Mouse (Mus musculus) midbrain, embryonic 11.5 days (tissue): ENCODE measurements around the gene Gas2. TPM values are rescaled to one million over a fixed set of nuclear protein-coding genes. Genes with fewer than 3 reads are reported as not detected.
A peak's percentile ranks its signal among the peaks of the same experiment; 100 is the strongest.

Experiments
- ATAC-seq: fragments of 200-750 bp; cut with Nextera tagmentation; 2 replicates; pipeline ENCODE4 v1.8.0; 2017; ENCODE audit warnings: moderate TSS enrichment, moderate library complexity; ENCODE audit not compliant: low FRiP score
- DNase-seq: peaks from one replicate; pipeline ENCODE4 v3.0.0; 2015; ENCODE audit warnings: low spot score; ENCODE audit errors: missing footprints
- H3K27ac ChIP-seq: fragments of 300-500 bp; sonication (generic); 2 replicates; pipeline ENCODE4 v1.5.1; 2014; ENCODE audit warnings: low read depth, low read length
- H3K27me3 ChIP-seq: fragments of 300-500 bp; sonication (generic); 2 replicates; pipeline ENCODE4 v1.6.1; 2014; ENCODE audit warnings: mild to moderate bottlenecking, low read length, moderate library complexity, mixed read lengths; ENCODE audit not compliant: control insufficient read depth, insufficient read depth
- H3K36me3 ChIP-seq: fragments of 300-500 bp; sonication (generic); 2 replicates; pipeline ENCODE4 v1.6.1; 2014; ENCODE audit warnings: mild to moderate bottlenecking, low read length, moderate library complexity, mixed read lengths; ENCODE audit not compliant: control insufficient read depth, insufficient read depth
- H3K4me1 ChIP-seq: fragments of 300-500 bp; sonication (generic); 2 replicates; pipeline ENCODE4 v1.6.1; 2014; ENCODE audit warnings: low read length; ENCODE audit not compliant: control insufficient read depth, insufficient read depth
- H3K4me2 ChIP-seq: fragments of 300-500 bp; sonication (generic); 2 replicates; pipeline ENCODE4 v1.6.1; 2014; ENCODE audit warnings: mild to moderate bottlenecking, moderate library complexity
- H3K4me3 ChIP-seq: fragments of 300-500 bp; sonication (generic); 2 replicates; pipeline ENCODE4 v1.5.1; 2014; ENCODE audit warnings: low read depth, low read length
- H3K9ac ChIP-seq: fragments of 300-500 bp; sonication (generic); 2 replicates; pipeline ENCODE4 v1.6.1; 2014; ENCODE audit warnings: low read length
- H3K9me3 ChIP-seq: fragments of 300-500 bp; sonication (generic); 2 replicates; pipeline ENCODE4 v1.6.1; 2016; ENCODE audit warnings: low read length; ENCODE audit not compliant: control insufficient read depth
- WGBS: fragments of 180-500 bp; shearing (Covaris S2); extraction: QIAGEN DNeasy Blood & Tissue Kit; methylation state at CpG from one replicate; pipeline ENCODE4 v1.1.7; 2014; 5-methylcytosine and 5-hydroxymethylcytosine counted together
- polyA plus RNA-seq: library from polyadenylated mRNA; unstranded; fragments of >200 nt; fragmentation: Nextera tagmentation; extraction: Ambion mirVana; gene quantifications from 2 replicates; pipeline ENCODE4 v1.2.1, GENCODE M21; 2014

The Gas2 gene
- polyA plus RNA-seq, 1 experiment from 2014 or later, result 33.5 TPM

GRCm38 (mm10) chr7:51955424-51956041 lies 93.7 kb downstream of the Gas2 start:
- 52% methylated on average over 9 of the region's 9 CpGs for WGBS
- no peak overlapping the region for H3K4me3 ChIP-seq
- no peaks in the 10 kb centered on the region for H3K36me3 ChIP-seq
- DNase-seq, result peak; percentile 80
- no peak overlapping the region for H3K9ac ChIP-seq
- ATAC-seq, result peak; percentile 73
- 0 out of 2 replicates have a peak overlapping the region, but pooled peaks have one; percentile 2 for H3K27ac ChIP-seq
- no peak overlapping the region for H3K4me2 ChIP-seq
- no peaks in the 10 kb centered on the region for H3K4me1 ChIP-seq
- H3K27me3 ChIP-seq, result no peaks in the 10 kb centered on the region
- H3K9me3 ChIP-seq, result no peaks in the 10 kb centered on the region

GRCm38 (mm10) chr7:51957766-51958165 lies 96.0 kb downstream of the Gas2 start:
- H3K9me3 ChIP-seq, result no peaks in the 10 kb centered on the region
- peak; percentile 8 for DNase-seq
- no peak for ATAC-seq
- no peak overlapping the region for H3K4me2 ChIP-seq
- no peak overlapping the region for H3K4me3 ChIP-seq
- no peaks in the 10 kb centered on the region for H3K36me3 ChIP-seq
- no peaks in the 10 kb centered on the region for H3K27me3 ChIP-seq
- no peak overlapping the region for H3K27ac ChIP-seq
- H3K9ac ChIP-seq, result no peak overlapping the region
- H3K4me1 ChIP-seq, result peaks cover 4% of the 10 kb centered on the region; the same call in 1 of the 2 replicates

- Histone ChIP-seq H3K36me3 (no peaks in the 10 kb centered on the region), H3K4me3 (no peak overlapping the region), H3K27ac (no peak overlapping the region), H3K27me3 (no peaks in the 10 kb centered on the region), H3K9me3 (no peaks in the 10 kb centered on the region), H3K4me1 (peaks cover 4% of the 10 kb centered on the region; the same call in 1 of the 2 replicates), H3K4me2 (no peak overlapping the region), H3K9ac (no peak overlapping the region)
- WGBS, result 60% methylated on average over 6 of the region's 6 CpGs
- DNase-seq (peak; percentile 78), ATAC-seq (peak; percentile 85)
Measured at GRCm38 (mm10) chr7:51960698-51961374, 99.0 kb downstream of the Gas2 start.

GRCm38 (mm10) chr7:51962219-51962952 lies 100.6 kb downstream of the Gas2 start:
- no peak overlapping the region for H3K9ac ChIP-seq
- ATAC-seq (peak; percentile 67), DNase-seq (peak; percentile 74)
- H3K36me3 ChIP-seq, result no peaks in the 10 kb centered on the region
- no peaks in the 10 kb centered on the region for H3K9me3 ChIP-seq
- no peak overlapping the region; the same call in 1 of the 2 replicates for H3K27ac ChIP-seq
- H3K4me2 ChIP-seq, result no peak overlapping the region
- H3K27me3 ChIP-seq, result no peaks in the 10 kb centered on the region
- H3K4me1 ChIP-seq, result peaks cover 4% of the 10 kb centered on the region; the same call in 1 of the 2 replicates
- no peak overlapping the region for H3K4me3 ChIP-seq
- WGBS, result 54% methylated on average over 10 of the region's 10 CpGs

GRCm38 (mm10) chr7:51964681-51965080 lies 102.9 kb downstream of the Gas2 start:
- no peaks in the 10 kb centered on the region for H3K36me3 ChIP-seq
- 90% methylated on average over 7 of the region's 7 CpGs for WGBS
- no peak for ATAC-seq

GRCm38 (mm10) chr7:51967581-51967980 lies 105.8 kb downstream of the Gas2 start:
- 79% methylated on average over 4 of the region's 4 CpGs for WGBS
- Histone ChIP-seq H3K4me2 (no peak overlapping the region), H3K27me3 (no peaks in the 10 kb centered on the region), H3K27ac (no peak overlapping the region), H3K9me3 (no peaks in the 10 kb centered on the region), H3K9ac (no peak overlapping the region), H3K4me1 (no peaks in the 10 kb centered on the region), H3K4me3 (no peak overlapping the region), H3K36me3 (no peaks in the 10 kb centered on the region)
- ATAC-seq (no peak), DNase-seq (no peak)

More at GRCm38 (mm10) chr7:51964681-51965080, 102.9 kb downstream of the Gas2 start:
- Histone ChIP-seq H3K27ac (no peak overlapping the region), H3K4me1 (peaks cover 4% of the 10 kb centered on the region; the same call in 1 of the 2 replicates), H3K9me3 (no peaks in the 10 kb centered on the region), H3K4me2 (no peak overlapping the region), H3K9ac (no peak overlapping the region), H3K4me3 (no peak overlapping the region), H3K27me3 (no peaks in the 10 kb centered on the region)
- no peak for DNase-seq

GRCm38 (mm10) chr7:51969379-51969778 lies 107.6 kb downstream of the Gas2 start:
- ATAC-seq, result no peak
- Histone ChIP-seq H3K9me3 (no peaks in the 10 kb centered on the region), H3K27ac (no peak overlapping the region), H3K36me3 (no peaks in the 10 kb centered on the region), H3K4me1 (no peaks in the 10 kb centered on the region), H3K9ac (no peak overlapping the region), H3K27me3 (no peaks in the 10 kb centered on the region), H3K4me3 (no peak overlapping the region), H3K4me2 (no peak overlapping the region)
- DNase-seq, result no peak

- DNase-seq (peak; percentile 92), ATAC-seq (peak; percentile 61; the same call in 1 of the 2 replicates)
- no peaks in the 10 kb centered on the region for H3K27me3 ChIP-seq
- H3K4me1 ChIP-seq, result no peaks in the 10 kb centered on the region
- WGBS, result 34% methylated on average over 6 of the region's 6 CpGs
- no peaks in the 10 kb centered on the region for H3K36me3 ChIP-seq
- H3K4me3 ChIP-seq, result no peak overlapping the region
- no peaks in the 10 kb centered on the region for H3K9me3 ChIP-seq
- H3K9ac ChIP-seq, result no peak overlapping the region
- H3K27ac ChIP-seq, result no peak overlapping the region
- no peak overlapping the region for H3K4me2 ChIP-seq
Measured at GRCm38 (mm10) chr7:51972252-51972855, 110.5 kb downstream of the Gas2 start.
